Mouse (Mus musculus) hindbrain, embryonic 16.5 days (tissue): ENCODE data around the gene 2310022A10Rik. TPM values are rescaled to one million over a fixed set of nuclear protein-coding genes. Genes with fewer than 3 reads are reported as not detected.
A peak's percentile ranks its signal among the peaks of the same experiment; 100 is the strongest.

Source experiments
- ATAC-seq: fragments of 200-750 bp; cut with Nextera tagmentation; 2 replicates; pipeline ENCODE4 v1.8.0; 2017; ENCODE audit warnings: moderate TSS enrichment, moderate library complexity
- H3K27ac ChIP-seq: fragments of 300-500 bp; sonication (generic); 2 replicates; pipeline ENCODE4 v1.5.1; 2014; ENCODE audit warnings: low read depth, mild to moderate bottlenecking, control low read depth, low read length, moderate library complexity
- H3K27me3 ChIP-seq: fragments of 300-500 bp; sonication (generic); replicated peaks from 2 replicates; pipeline ENCODE4 v1.6.1; 2014; ENCODE audit warnings: low read length; ENCODE audit not compliant: control insufficient read depth, insufficient read depth
- H3K36me3 ChIP-seq: fragments of 300-500 bp; sonication (generic); 2 replicates; pipeline ENCODE4 v1.6.1; 2014; ENCODE audit warnings: mild to moderate bottlenecking, low read length, moderate library complexity, mixed read lengths; ENCODE audit not compliant: control insufficient read depth, insufficient read depth
- H3K4me1 ChIP-seq: fragments of 300-500 bp; sonication (generic); 2 replicates; pipeline ENCODE4 v1.6.1; 2014; ENCODE audit warnings: low read depth, low read length; ENCODE audit not compliant: control insufficient read depth, insufficient read depth
- H3K4me2 ChIP-seq: fragments of 300-500 bp; sonication (generic); 2 replicates; pipeline ENCODE4 v1.6.1; 2014; ENCODE audit warnings: mild to moderate bottlenecking, low read length, control low read depth, moderate library complexity
- H3K4me3 ChIP-seq: fragments of 300-500 bp; sonication (generic); 2 replicates; pipeline ENCODE4 v1.5.1; 2014; ENCODE audit warnings: mild to moderate bottlenecking, low read length, control low read depth, moderate library complexity
- H3K9ac ChIP-seq: fragments of 300-500 bp; sonication (generic); 2 replicates; pipeline ENCODE4 v1.6.1; 2014; ENCODE audit warnings: low read depth, mild to moderate bottlenecking, control low read depth, low read length, moderate library complexity
- H3K9me3 ChIP-seq: fragments of 300-500 bp; sonication (generic); 2 replicates; pipeline ENCODE4 v1.6.1; 2014; ENCODE audit warnings: mild to moderate bottlenecking, low read length, moderate library complexity; ENCODE audit not compliant: control insufficient read depth
- WGBS: fragments of 180-500 bp; shearing (Covaris S2); extraction: QIAGEN DNeasy Blood & Tissue Kit; methylation state at CpG from one replicate; pipeline ENCODE4 v1.1.7; 2014; 5-methylcytosine and 5-hydroxymethylcytosine counted together
- polyA plus RNA-seq: library from polyadenylated mRNA; unstranded; fragments of >200 nt; fragmentation: Nextera tagmentation; extraction: Ambion mirVana; gene quantifications from 2 replicates; pipeline ENCODE4 v1.2.1, GENCODE M21; 2015

2310022A10Rik gene
- polyA plus RNA-seq, 1 experiment from 2014 or later: 33.7 TPM

GRCm38 (mm10) chr7:27592217-27592929 lies 39.3 kb downstream of the 2310022A10Rik start:
- WGBS: 2% methylated on average over 17 of the region's 17 CpGs

GRCm38 (mm10) chr7:27592934-27593645 lies 40.1 kb downstream of the 2310022A10Rik start:
- no peaks in the 10 kb centered on the region for H3K27me3 ChIP-seq
- H3K4me3 ChIP-seq: peak overlapping the region; percentile 77
- H3K27ac ChIP-seq: 0 out of 2 replicates have a peak overlapping the region, but pooled peaks have one; percentile 13
- peak overlapping the region; percentile 80 for H3K4me2 ChIP-seq
- WGBS: 68% methylated on average over 12 of the region's 12 CpGs
- H3K9ac ChIP-seq: peak overlapping the region; percentile 88
- H3K9me3 ChIP-seq: no peaks in the 10 kb centered on the region
- no peaks in the 10 kb centered on the region for H3K36me3 ChIP-seq
- H3K4me1 ChIP-seq: peaks cover 29% of the 10 kb centered on the region
- ATAC-seq: no peak

More at GRCm38 (mm10) chr7:27592217-27592929, 39.3 kb downstream of the 2310022A10Rik start:
- H3K9ac ChIP-seq: peak overlapping the region; percentile 88
- H3K27ac ChIP-seq: peak overlapping the region; percentile 99
- H3K4me3 ChIP-seq: peak overlapping the region; percentile 77
- H3K9me3 ChIP-seq: no peaks in the 10 kb centered on the region
- ATAC-seq: peak; percentile 67; the same call in 1 of the 2 replicates
- H3K4me1 ChIP-seq: peaks cover 22% of the 10 kb centered on the region
- H3K4me2 ChIP-seq: peak overlapping the region; percentile 80
- H3K36me3 ChIP-seq: no peaks in the 10 kb centered on the region
- no peaks in the 10 kb centered on the region for H3K27me3 ChIP-seq

GRCm38 (mm10) chr7:27596586-27597503 lies 43.8 kb downstream of the 2310022A10Rik start:
- WGBS: 36% methylated on average over 10 of the region's 10 CpGs
- no peak for ATAC-seq
- no peaks in the 10 kb centered on the region for H3K36me3 ChIP-seq
- H3K4me2 ChIP-seq: peak overlapping the region; percentile 11
- H3K27me3 ChIP-seq: no peaks in the 10 kb centered on the region
- peak overlapping the region; percentile 48 for H3K27ac ChIP-seq
- no peaks in the 10 kb centered on the region for H3K9me3 ChIP-seq
- no peak overlapping the region for H3K4me3 ChIP-seq
- peaks cover 48% of the 10 kb centered on the region for H3K4me1 ChIP-seq
- H3K9ac ChIP-seq: 0 out of 2 replicates have a peak overlapping the region, but pooled peaks have one; percentile 21

- 81% methylated on average over 7 of the region's 7 CpGs for WGBS
- Histone ChIP-seq H3K4me3 (no peak overlapping the region), H3K9me3 (no peaks in the 10 kb centered on the region), H3K4me1 (peaks cover 48% of the 10 kb centered on the region), H3K27ac (no peak overlapping the region), H3K9ac (no peak overlapping the region), H3K4me2 (no peak overlapping the region), H3K36me3 (no peaks in the 10 kb centered on the region), H3K27me3 (no peaks in the 10 kb centered on the region)
- ATAC-seq: no peak
Measured at GRCm38 (mm10) chr7:27598053-27598452, 45.0 kb downstream of the 2310022A10Rik start.

GRCm38 (mm10) chr7:27601628-27602027 lies 48.6 kb downstream of the 2310022A10Rik start:
- H3K4me3 ChIP-seq: no peak overlapping the region
- H3K9me3 ChIP-seq: no peaks in the 10 kb centered on the region
- peak overlapping the region; percentile 42; the same call in 1 of the 2 replicates for H3K27ac ChIP-seq
- H3K4me2 ChIP-seq: no peak overlapping the region
- WGBS: 53% methylated on average over 4 of the region's 4 CpGs
- no peak overlapping the region for H3K9ac ChIP-seq
- H3K27me3 ChIP-seq: no peaks in the 10 kb centered on the region
- H3K4me1 ChIP-seq: peaks cover 56% of the 10 kb centered on the region
- no peaks in the 10 kb centered on the region for H3K36me3 ChIP-seq
- no peak for ATAC-seq

GRCm38 (mm10) chr7:27602161-27602560 lies 49.1 kb downstream of the 2310022A10Rik start:
- no peaks in the 10 kb centered on the region for H3K36me3 ChIP-seq
- H3K4me1 ChIP-seq: peaks cover 56% of the 10 kb centered on the region
- H3K4me3 ChIP-seq: no peak overlapping the region
- 75% methylated on average over 2 of the region's 2 CpGs for WGBS
- no peak for ATAC-seq
- H3K9me3 ChIP-seq: no peaks in the 10 kb centered on the region
- no peak overlapping the region for H3K9ac ChIP-seq
- no peak overlapping the region for H3K4me2 ChIP-seq
- no peak overlapping the region; the same call in 1 of the 2 replicates for H3K27ac ChIP-seq
- no peaks in the 10 kb centered on the region for H3K27me3 ChIP-seq

GRCm38 (mm10) chr7:27602835-27603234 lies 49.8 kb downstream of the 2310022A10Rik start:
- no peak overlapping the region for H3K4me2 ChIP-seq
- ATAC-seq: no peak
- peaks cover 57% of the 10 kb centered on the region for H3K4me1 ChIP-seq

GRCm38 (mm10) chr7:27604661-27605348 lies 51.8 kb downstream of the 2310022A10Rik start:
- no peaks in the 10 kb centered on the region for H3K36me3 ChIP-seq
- H3K4me3 ChIP-seq: no peak overlapping the region
- no peaks in the 10 kb centered on the region for H3K9me3 ChIP-seq
- 35% methylated on average over 5 of the region's 5 CpGs for WGBS
- peaks cover 52% of the 10 kb centered on the region for H3K4me1 ChIP-seq
- ATAC-seq: no peak
- H3K27me3 ChIP-seq: no peaks in the 10 kb centered on the region
- H3K9ac ChIP-seq: peak overlapping the region; percentile 33; the same call in 1 of the 2 replicates
- no peak overlapping the region for H3K4me2 ChIP-seq
- H3K27ac ChIP-seq: peak overlapping the region; percentile 77

More at GRCm38 (mm10) chr7:27602835-27603234, 49.8 kb downstream of the 2310022A10Rik start:
- no peak overlapping the region for H3K9ac ChIP-seq
- H3K4me3 ChIP-seq: no peak overlapping the region
- no peaks in the 10 kb centered on the region for H3K36me3 ChIP-seq
- H3K27me3 ChIP-seq: no peaks in the 10 kb centered on the region
- 81% methylated on average over 7 of the region's 7 CpGs for WGBS
- H3K9me3 ChIP-seq: no peaks in the 10 kb centered on the region
- 0 out of 2 replicates have a peak overlapping the region, but pooled peaks have one; percentile 1 for H3K27ac ChIP-seq
